Mouse (Mus musculus) bone marrow macrophage, adult 2 months (primary cell): ENCODE results near the gene Stim1. TPM values are rescaled to one million over a fixed set of nuclear protein-coding genes. Genes with fewer than 3 reads are reported as not detected.
"Not testable (repeated sequence)": the region's sequence is repeated elsewhere in the genome, so short reads cannot be mapped to it uniquely, and the experiment has no call there.

Experiments
- H3K27ac ChIP-seq: 2 replicates; pipeline ENCODE4 v1.5.1; 2012; ENCODE audit warnings: low read depth, low read length; ENCODE audit not compliant: insufficient read depth
- H3K4me1 ChIP-seq: 2 replicates; pipeline ENCODE4 v1.6.1; 2012; ENCODE audit warnings: low read length; ENCODE audit not compliant: control insufficient read depth, insufficient read depth
- H3K4me3 ChIP-seq: 2 replicates; pipeline ENCODE4 v1.5.1; 2012; ENCODE audit warnings: mild to moderate bottlenecking, low read length, moderate library complexity; ENCODE audit not compliant: insufficient read depth
- CTCF ChIP-seq: IDR thresholded peaks from 2 replicates; pipeline ENCODE4 v1.5.1; 2012; ENCODE audit warnings: low read depth, mild to moderate bottlenecking, low read length, moderate library complexity
- POLR2A ChIP-seq: IDR thresholded peaks from 2 replicates; pipeline ENCODE4 v1.6.1; 2012; ENCODE audit warnings: mild to moderate bottlenecking, low read depth, low read length, borderline replicate concordance
- polyA plus RNA-seq: library from polyadenylated mRNA; stranded (reverse); fragments of >200 nt; gene quantifications from 2 replicates; pipeline ENCODE4 v1.2.4, GENCODE M21; 2012; ENCODE audit not compliant: missing spikeins, insufficient read depth, insufficient read length

Gene Stim1
- polyA plus RNA-seq, 1 experiment: 50.2 TPM

GRCm38 (mm10) chr7:102481579-102481978 lies 214.0 kb downstream of the Stim1 start, which contains the start of gene Olfr543:
TSS of gene Olfr543 (minus strand) at chr7:102481679.
- Histone ChIP-seq H3K4me3 (no peak within 1 kb of the TSS), H3K4me1 (peaks cover 8% of the 10 kb centered on the region), H3K27ac (no peak within 1 kb of the TSS)
- TF ChIP-seq CTCF: no peak

- peaks cover 8% of the 10 kb centered on the region for H3K4me1 ChIP-seq
- TF ChIP-seq CTCF: no peak
These were observed 216.1 kb downstream of the Stim1 start for GRCm38 (mm10) chr7:102483665-102484064.

GRCm38 (mm10) chr7:102484766-102485165 lies 217.2 kb downstream of the Stim1 start:
- not testable (repeated sequence) for H3K4me3 ChIP-seq, H3K4me1 ChIP-seq

More at GRCm38 (mm10) chr7:102483665-102484064, 216.1 kb downstream of the Stim1 start:
- Histone ChIP-seq H3K4me3 (no peak overlapping the region), H3K27ac (no peak overlapping the region)

GRCm38 (mm10) chr7:102486105-102486504 lies 218.5 kb downstream of the Stim1 start:
- H3K4me3 ChIP-seq: no peak overlapping the region
- H3K27ac ChIP-seq: no peak overlapping the region
- no peaks in the 10 kb centered on the region for H3K4me1 ChIP-seq
- TF ChIP-seq POLR2A: no peak
- TF ChIP-seq CTCF: no peak

More at GRCm38 (mm10) chr7:102484766-102485165, 217.2 kb downstream of the Stim1 start:
- H3K27ac ChIP-seq: not testable (repeated sequence)

Other genes with a start within 250 kb of the Stim1 start
- 13.1 and 13.6 TPM in 2 replicates for gene Il18bp, start 249.1 kb upstream of the Stim1 start, polyA plus RNA-seq
- gene Rnf121, start 202.3 kb upstream of the Stim1 start, polyA plus RNA-seq: 16.7 and 17.2 TPM in 2 replicates
- gene Xndc1, start 202.3 kb upstream of the Stim1 start, polyA plus RNA-seq: 15.4 and 18.1 TPM in 2 replicates
- 0.23 and 0.35 TPM in 2 replicates for gene Xntrpc, start 202.1 kb upstream of the Stim1 start, polyA plus RNA-seq
- gene Trpc2, start 184.7 kb upstream of the Stim1 start, polyA plus RNA-seq: not detected in 2 replicates
- gene Art1, start 166.1 kb upstream of the Stim1 start, polyA plus RNA-seq: not detected in 2 replicates
- gene Art5, start 158.3 kb upstream of the Stim1 start, polyA plus RNA-seq: not detected in 2 replicates
- gene Chrna10, start 151.0 kb upstream of the Stim1 start, polyA plus RNA-seq: not detected in 2 replicates
- 33.3 and 36.9 TPM in 2 replicates for gene Nup98, start 57.6 kb upstream of the Stim1 start, polyA plus RNA-seq
- gene Pgap2, start 57.6 kb upstream of the Stim1 start, polyA plus RNA-seq: 103 and 110 TPM in 2 replicates
- 537 and 572 TPM in 2 replicates for gene Rhog, start 11.8 kb upstream of the Stim1 start, polyA plus RNA-seq
- gene Rrm1, start 173.9 kb downstream of the Stim1 start, polyA plus RNA-seq: 78.4 and 85.5 TPM in 2 replicates
- not detected in 2 replicates for gene Olfr543, start 213.9 kb downstream of the Stim1 start, polyA plus RNA-seq
- not detected in 2 replicates for gene Olfr544, start 220.5 kb downstream of the Stim1 start, polyA plus RNA-seq
- gene Olfr545, start 231.8 kb downstream of the Stim1 start, polyA plus RNA-seq: not detected in 2 replicates